Mouse (Mus musculus) adrenal gland, adult 18-20 months (tissue): ENCODE measurements around the gene Tlcd2. TPM values are rescaled to one million over a fixed set of nuclear protein-coding genes. Genes with fewer than 3 reads are reported as not detected.

Source experiments
- DNase-seq, 2 experiments: peaks; one replicate each; pipeline ENCODE4 v3.0.0; 2021 to 2022; ENCODE audit warnings: low spot score in 2 of 2
- total RNA-seq, 2 experiments: library from RNA; stranded (reverse); gene quantifications; 1 replicate in 1 of 2; 2 replicates in 1 of 2; pipeline ENCODE4 v1.2.3; 2021

The Tlcd2 gene
- total RNA-seq, 2 experiments from 2014 or later: 8.1 to 9.1 TPM

DNA sequence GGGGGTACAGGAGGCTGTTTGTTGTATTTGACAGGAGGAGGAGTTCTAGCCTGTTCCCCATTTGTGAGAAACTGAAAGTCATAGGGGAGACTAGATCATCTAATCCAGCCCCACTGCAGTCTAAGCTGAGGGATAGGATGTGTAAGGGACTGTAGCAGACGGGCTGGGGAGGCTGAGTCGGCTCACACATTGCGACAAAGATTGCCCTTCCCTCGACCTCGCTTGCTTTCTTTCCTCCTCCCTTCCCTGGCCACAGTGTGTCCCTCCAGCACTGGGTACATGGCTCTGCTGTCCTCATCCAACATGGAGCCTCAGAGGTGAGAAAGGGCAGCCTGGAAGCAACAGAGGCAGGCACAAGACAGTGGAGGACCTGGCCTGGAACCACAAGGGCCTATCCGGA, 3.5 kb downstream of the Tlcd2 start:
- no peak for DNase-seq

DNA sequence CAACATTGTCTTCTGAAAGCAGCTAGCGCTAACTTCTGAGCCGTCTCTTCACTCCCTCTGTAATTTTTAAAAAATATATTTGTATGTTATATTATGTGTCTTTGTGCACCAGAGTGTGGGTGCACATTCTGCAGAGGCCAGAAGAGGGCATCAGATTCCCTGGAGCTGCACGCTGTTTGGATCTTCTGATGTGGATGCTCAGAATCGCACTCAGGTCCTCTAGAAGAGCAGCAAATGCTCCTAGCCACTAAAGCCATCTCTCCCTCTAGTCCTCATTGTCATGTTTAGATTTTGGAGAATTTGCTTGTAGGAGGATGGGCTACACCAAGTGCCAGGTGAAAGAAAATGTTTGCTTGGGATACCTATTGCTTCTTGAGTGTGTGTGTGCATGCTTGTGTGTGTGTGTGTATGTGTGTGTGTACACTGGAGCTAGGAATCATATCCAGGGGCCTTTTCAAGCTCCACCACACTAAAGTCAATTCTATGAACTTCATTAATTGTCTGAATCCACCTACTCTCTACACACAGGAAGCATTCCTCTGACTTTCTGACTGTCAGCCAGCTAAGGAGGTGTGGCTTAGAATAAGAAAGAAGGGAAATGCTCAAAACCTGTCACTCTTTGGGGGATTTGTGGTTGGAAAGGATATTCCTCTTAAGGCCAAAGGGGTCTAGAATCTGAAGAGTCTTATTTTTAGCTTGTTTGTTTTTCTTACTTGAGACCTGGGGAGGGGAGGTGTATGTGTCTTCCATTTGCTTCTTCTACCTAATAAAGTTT, 5.4 kb downstream of the Tlcd2 start:
- no peak for DNase-seq

DNA sequence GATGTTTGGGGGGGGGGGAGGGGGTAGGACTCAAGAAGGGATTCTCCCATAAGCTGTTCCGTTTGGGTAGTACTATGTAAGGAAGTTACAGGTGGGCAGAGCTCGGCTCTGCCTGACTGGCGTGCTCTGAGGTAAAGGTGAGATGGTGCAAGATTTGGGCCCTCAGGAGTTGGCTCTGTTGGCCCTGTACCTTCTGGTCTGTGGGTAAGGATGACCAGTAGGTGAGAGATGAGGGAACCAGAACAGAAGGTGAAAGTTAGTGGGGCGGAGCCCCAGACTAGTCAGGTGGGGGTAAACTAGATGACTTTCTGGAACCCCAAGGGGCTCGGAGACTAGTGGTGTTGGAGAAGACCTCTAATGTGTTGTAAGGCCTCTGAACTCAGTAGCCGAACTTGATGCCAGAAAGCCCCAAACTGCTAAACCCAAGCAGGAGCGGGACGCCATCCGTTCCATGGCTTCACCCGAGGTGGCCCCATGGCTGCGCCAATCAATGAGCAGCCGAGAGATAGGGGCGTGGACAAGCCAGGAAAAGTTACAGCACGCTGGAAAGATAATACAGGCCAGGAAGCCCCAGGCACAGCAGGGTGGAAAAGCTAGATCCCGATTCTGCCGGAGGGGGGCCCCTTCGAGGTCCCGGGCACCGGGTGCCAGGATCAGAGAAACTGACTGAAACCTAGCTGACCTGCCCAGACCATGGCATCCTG, 6.1 kb downstream of the Tlcd2 start:
- peak; percentile 54 to 60 for DNase-seq

DNA sequence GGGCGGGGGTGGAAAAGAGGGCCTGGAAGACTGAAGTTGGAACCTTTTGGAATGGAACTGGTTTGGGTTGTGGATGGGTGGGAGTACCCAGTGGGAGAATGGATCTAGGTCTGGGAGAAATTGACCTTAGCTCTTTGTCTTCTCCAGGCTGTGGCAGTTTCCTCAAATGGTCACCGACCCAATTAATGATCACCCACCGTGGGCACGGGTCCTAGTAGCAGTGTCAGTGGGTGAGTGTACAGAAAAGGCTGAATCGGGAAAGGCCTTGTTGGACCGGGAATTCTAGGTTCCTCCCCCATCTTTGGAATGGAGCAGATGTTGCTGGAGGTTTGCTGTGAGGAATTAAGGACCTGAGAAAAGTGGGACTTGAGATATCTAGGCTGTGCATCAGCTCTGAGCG, 6.9 kb downstream of the Tlcd2 start:
- no peak for DNase-seq

DNA sequence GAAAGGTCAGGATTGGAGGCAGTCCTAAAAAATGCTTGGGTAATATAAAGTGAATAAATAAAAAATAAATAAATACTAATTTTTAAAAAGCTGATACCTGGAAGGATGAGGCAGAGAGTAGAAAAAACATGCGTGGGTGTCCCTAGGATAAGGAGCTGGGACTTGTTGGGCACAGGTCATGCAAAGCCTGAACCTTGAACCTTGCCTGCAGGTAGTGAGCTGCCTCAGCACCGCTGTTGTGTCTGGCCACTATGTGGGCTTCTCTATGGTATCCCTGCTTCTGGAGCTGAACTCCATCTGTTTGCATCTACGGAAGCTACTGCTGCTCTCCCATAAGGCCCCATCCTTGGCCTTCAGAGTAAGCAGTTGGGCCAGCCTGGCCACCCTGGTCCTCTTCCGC, 7.7 kb downstream of the Tlcd2 start:
- DNase-seq: no peak

DNA sequence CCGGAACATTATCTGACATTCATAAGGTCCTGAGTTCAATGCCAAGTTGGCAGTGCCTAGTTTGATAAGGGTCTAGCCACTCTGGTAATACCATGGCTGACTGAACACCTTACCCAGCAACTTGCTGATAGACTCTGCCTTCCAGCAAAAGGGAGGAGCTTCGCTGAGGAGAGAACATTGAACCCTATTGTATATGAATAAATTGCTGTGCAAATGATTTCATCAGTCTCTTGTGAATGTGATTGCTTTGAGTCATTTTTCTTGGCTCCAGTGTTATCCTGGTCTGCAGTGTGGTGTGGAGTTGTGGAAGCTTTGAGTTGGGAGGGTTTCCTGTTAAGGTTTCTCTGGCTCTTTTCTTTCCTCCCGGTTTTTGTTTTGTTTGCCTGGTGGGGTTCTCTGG, 9.2 kb downstream of the Tlcd2 start:
- DNase-seq: no peak

DNA sequence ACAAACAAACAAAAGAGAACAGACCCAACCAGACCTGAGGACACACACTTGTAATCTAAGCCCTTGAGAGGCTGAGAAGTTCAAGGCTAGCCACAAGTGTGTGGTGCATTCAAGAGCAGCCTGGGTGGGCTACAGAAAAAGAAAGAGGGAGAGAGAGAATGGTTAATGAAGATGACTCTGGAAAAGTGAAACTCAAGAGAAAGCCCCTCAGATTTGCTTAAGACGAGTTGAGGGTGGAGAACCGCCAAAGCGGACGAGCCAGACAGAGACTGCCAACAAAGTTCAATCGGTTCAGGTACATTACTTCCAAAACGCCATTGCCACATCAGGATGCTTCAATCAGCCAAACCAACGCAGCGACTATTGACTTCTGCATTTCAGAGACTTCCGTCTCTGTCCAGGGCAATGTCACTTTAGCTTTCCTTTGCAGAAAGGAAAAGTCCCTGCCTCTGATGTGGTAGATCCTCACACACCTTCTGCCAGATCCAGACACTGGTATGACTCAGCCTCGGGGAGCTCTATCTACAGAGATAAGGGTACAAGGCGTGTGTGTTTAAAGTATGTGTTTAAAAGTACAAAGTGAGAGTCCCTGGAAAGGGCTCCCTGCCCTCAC, 11.1 kb downstream of the Tlcd2 start:
- DNase-seq: no peak

DNA sequence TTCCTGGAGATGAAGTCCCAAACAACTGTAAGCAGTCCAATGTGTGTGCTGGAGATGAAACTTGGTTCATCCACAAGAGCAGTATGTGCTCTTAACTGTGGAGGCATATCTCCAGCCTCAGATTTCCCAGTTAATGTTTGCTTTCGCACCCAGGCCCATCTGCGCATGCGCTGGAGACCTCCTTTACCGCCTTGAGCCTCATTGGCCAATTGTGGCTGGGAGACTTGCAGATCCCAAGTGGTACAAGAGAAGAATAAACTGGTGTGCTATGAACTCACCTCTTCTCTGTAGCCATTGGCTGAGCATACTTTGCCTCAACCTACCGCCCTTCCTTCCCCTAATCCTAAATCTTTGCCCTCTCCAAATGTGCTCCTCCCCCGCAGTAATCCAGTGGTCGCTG, 11.9 kb downstream of the Tlcd2 start:
- no peak for DNase-seq

DNA sequence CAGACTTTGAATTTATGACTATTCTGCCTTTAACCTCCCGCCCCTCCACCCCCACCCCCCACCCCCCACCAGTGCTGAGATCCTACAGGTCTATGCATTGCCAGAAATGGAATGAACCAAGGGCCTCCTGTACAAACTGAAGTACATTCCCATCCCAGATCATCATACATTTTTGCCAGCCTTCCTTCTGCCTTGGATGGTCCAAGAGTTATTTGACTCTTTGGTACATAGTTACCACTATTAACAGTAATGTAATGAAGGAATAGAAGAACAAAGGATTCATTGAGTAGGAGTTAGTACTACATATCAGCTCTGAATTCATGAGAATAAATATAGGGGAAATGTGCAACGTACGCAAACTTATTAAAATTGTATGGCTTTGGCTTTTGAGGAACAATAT, 24.7 kb downstream of the Tlcd2 start:
- no peak for DNase-seq

DNA sequence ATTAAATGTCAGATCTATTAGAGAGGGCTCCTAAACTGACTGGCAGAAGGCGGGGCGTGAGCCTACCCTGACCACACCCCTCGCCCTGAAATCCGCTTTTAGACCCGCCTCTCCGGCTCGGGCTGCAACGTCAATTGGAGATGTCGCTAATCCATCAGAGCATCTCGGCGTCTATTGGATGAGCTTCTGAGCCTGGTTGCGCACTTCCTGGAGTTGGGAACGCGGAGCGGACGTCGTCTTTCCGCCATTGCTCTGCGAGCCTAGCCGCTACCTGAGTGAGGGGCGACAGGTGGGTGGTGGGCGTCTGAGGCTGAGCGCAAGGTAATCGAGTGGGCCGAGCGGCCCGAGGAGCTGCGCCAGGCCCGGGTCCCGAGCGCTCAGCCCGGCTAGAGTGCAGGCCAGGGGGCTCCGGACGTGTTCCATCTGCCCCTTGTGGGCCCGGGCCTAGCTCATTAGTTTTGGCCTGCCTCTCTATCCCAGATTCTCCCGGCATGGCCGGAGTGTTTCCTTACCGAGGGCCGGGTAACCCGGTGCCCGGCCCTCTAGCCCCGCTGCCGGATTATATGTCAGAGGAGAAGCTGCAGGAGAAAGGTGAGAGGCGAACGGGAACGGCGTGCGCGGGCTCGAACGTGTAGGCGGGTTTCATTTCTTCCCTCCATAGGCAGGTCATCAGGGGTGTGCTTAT, 25.2 kb downstream of the Tlcd2 start, which contains the start of gene Prpf8:
Gene Prpf8, plus strand, starts transcription at position 216 of the 685 bp plus-strand sequence.
- DNase-seq: peak; percentile 93 to 94

DNA sequence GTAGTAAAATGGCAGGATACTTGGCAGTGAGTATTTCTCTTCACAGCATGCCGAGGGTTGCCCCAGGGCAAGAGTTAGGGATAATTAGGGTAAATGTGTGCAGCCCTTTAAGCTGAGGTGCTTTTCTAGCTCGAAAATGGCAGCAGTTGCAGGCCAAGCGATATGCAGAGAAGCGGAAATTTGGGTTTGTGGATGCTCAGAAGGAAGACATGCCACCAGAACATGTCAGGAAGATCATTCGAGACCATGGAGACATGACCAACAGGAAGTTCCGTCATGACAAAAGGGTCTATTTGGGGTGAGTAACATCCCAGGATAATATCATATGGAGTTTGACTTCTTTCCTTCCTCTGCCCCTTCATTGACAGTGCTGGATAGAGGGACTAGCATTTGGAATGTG, 26.0 kb downstream of the Tlcd2 start:
- no peak for DNase-seq

DNA sequence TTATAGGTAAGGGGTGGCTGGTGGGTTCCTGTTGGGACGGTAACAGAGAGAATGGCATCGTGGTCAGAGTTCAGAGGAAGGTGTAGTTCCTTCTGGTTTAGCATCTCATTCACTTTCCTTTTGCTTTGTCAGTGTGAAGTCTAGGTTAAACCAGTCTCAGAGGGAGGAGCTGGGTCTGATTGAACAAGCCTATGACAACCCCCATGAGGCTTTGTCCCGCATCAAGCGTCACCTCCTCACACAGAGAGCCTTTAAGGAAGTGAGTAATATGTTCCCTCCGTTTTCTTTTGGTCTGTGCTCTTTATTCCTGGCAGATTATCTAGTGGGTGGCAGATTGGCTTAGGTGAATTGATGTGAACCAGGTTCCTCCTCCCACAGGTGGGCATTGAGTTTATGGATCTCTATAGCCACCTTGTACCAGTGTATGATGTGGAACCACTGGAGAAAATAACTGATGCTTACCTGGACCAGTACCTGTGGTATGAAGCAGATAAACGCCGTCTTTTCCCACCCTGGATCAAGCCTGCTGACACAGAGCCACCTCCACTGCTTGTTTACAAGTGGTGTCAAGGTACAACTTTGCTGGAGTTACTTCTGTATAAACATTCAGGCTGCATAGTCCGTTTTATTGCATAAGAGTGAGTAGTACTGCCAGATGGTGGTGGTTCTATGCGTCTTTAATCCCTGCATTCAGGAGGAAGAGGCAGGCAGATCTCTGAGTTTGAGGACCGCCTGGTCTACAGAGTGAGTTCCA, 33.0 kb downstream of the Tlcd2 start:
- no peak for DNase-seq

DNA sequence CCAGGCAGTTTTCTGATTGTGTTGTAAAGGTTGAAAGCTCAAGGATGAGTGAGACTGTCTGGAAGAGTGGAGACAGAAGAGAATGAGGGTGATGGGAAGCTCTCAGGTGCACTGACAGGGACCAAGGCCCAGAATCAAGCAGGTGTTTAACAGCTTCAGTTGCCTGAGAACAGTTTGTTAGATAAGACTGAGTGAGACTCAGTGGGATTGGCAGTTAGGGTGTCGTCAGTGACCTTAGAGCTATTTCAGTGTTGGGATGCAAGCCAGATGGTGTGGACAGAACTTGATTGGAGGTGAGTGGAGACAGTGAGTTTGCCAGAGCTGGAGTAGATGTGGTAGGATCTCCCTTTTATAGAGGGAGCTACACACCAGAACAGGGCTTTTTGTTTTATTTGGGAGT, 36.6 kb downstream of the Tlcd2 start:
- DNase-seq: no peak

DNA sequence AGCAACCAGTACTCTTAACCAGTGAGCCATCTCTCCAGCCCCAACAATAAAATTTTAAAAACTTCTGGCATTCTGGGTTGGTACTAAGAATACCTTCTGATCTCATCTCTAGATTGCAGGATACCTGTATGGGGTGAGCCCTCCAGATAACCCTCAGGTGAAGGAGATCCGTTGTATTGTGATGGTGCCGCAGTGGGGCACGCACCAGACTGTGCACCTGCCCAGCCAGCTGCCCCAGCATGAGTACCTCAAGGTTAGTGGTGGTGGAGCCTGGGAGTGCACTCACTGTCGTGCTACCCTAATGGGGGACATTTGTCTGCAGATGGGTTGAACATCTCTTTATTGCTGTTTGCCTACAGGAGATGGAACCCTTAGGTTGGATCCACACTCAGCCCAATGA, 46.6 kb downstream of the Tlcd2 start:
- DNase-seq: no peak

DNA sequence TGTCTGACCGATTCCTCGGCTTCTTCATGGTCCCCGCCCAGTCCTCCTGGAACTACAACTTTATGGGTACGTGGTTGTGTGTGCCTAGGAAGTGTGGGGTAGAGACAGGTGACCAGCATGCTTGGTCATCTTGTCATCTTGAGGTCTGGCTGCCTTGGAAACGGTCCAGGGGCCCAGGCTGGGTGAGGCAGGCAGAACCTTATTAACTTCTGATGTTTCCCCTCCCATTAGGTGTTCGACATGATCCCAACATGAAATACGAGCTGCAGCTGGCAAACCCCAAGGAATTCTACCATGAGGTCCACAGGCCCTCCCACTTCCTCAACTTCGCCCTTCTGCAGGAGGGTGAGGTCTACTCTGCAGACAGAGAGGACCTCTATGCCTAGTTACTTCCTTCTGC, 47.4 kb downstream of the Tlcd2 start:
- no peak for DNase-seq

DNA sequence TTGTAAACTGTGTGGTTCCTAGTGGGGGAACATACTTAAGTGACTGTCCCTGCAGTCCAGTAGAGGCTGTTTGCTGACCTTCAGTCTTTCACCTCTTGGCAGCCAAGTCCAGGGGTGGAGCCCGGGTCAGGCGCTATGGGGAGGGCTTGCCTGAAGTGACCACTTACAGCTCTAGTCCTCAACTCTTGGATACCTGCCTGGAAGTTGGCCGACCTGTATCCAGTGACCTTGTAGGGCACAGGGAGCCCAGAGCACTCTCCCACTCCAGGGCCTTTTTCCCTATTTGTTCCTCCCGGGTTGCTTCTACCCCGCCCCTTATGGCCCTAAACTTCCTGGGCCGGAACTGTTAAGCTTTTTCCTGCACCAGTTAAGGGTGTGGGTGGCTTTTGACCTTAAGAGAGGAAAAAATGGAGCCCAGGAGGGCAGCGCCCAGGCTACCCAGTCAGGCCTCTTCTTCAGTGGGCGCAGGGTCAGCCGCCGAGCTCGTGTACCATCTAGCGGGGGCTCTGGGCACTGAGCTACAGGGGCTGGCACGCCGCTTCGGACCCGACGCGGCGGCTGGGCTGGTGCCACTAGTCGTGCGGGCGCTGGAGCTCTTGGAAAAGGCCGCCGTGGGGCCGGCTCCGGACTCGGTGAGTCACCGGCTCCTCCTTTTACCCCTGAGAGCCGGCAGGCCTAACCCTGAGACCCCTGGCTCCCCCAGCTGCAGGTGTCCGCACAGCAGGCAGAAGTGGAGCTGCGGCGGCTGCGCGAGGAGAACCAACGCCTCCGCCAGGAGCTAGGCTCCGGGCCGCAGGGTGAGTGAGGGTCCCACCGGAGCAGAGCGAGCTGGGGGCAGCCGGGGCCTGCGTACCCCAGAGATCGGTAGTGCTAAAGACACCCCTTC, 48.5 kb downstream of the Tlcd2 start, which contains the start of gene Rilp:
Gene Rilp, plus strand, starts transcription at position 354 of the 886 bp plus-strand sequence.
- peak; percentile 61 to 70 for DNase-seq

DNA sequence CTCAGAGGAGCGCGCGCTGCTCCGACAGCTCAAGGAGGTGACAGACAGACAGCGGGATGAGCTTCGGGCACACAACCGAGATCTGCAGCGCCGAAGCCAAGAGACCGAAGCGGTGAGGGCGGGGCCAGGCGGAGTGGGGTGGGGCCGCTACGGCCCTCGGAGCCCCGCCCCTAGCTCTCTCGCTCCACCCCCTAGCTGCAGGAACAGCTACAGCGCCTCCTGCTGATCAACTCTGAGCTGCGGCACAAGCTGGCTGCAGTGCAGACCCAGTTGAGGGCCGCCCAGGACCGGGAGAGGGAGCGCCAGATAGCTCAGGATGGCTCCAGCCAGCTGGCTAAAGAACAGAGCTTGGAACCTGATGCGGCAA, 49.1 kb downstream of the Tlcd2 start:
- DNase-seq: peak; percentile 92 to 93

DNA sequence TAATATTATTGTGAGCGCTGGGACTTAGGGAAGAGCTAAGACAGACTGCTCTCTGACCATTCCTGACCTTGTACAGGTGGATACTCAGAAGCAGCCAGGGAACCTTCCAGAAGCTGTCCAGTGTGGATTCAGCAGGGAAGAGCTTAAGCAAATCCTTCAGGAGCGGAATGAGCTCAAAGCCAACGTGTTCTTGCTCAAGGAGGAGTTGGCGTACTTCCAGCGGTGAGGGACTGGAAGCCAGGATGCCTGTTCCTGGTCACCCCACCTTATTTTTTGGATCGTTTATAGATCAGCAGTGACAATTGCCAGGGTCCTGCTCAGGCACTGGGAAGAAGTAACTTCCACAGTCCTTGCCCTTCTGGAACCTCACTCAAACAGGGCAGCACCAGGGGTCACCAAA, 49.7 kb downstream of the Tlcd2 start:
- peak in 1 of 2 experiments; percentile 42 for DNase-seq

DNA sequence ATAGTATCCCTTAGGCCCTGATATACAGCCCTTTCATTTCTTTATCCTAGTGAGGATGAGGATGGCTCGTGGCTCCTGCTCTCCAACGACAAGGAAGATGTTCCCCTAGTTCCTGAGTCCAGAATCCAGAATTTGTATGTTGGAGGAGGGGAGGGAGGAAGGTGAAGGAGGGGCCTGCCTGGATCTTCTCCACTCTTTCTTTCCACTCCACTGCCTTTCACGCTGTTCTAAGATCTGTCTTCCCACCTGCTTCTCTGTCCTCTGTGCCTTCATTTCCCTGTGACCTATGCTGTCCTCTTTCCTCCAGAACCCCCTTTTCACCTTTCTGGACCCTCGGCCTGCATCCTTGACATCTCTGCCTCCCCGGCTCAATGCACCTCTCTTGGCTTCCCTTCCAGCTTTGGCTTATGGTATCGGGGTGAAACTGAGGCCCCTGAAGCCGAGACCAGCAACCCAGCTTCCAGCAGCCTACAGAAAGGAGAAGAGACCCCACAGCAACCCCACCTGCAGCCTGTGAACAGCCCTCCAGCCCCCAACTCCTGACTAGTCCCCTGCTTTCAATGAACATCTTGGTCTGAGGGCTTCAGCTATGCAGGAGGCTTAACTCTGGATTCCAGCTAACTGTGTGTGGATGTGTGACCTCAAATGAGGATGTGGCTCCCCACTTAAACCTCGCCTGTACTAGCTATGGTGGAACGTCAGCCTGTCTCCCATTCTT, 50.9 kb downstream of the Tlcd2 start:
- DNase-seq: no peak
